Comparison of ENCODE assay signal across 9 mouse cellular contexts in the genomic region with DNA sequence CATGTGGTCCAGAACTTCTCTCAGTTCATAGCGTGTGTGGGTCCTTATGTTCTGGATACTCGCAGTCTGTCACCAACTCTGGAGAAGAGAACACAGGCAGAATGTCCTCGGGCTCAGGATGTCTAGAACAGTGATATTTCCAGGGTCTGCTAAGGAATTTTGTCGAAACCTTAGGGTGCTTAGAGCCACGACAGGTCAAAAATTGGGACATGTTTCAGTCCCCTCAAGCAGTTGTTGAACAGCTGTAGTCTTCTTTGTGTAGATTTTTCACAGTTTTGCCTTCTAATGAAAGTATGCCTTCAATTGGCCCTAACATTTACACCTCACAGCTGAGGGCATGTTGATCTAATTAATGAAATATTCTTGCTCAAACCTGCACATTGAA. TPM values are rescaled to one million over a fixed set of nuclear protein-coding genes. Genes with fewer than 3 reads are reported as not detected.
DNase-seq lines count a peak whose midpoint lies in the region; ATAC-seq and TF ChIP-seq lines count a peak whose summit lies in the region.
"Had no signal": no experiment of that assay in that cellular context is flagged by ENCODE, and none has a peak within 500 bp of the region (broad histone marks: within the 10 kb centered on the region; RNA-seq: fewer than 3 reads in every experiment).

No protein-coding gene starts in this region.

- 4% methylated on average over 5 of the region's 5 CpGs for WGBS in kidney, postnatal 0 days
- WGBS in hindbrain, embryonic 14.5 days: 12% methylated on average over 5 of the region's 5 CpGs
- WGBS in midbrain, embryonic 15.5 days: 14% methylated on average over 5 of the region's 5 CpGs

- H3K27me3 ChIP-seq in kidney, postnatal 0 days (ENCODE audit: insufficient read depth, low read length): no peaks in the 10 kb centered on the region
- H3K27me3 ChIP-seq in hindbrain, embryonic 14.5 days (ENCODE audit: control insufficient read depth, insufficient read depth, low read length): no peaks in the 10 kb centered on the region
- no peaks in the 10 kb centered on the region for H3K27me3 ChIP-seq in midbrain, embryonic 15.5 days (replicated peaks)

- TF ChIP-seq CTCF in kidney, postnatal 0 days (IDR thresholded peaks at IDR 0.05; ENCODE audit: low read depth): no peak

- peak overlapping the region; percentile 81; the same call in 1 of the 2 replicates for H3K27ac ChIP-seq in kidney, postnatal 0 days
- peak overlapping the region; percentile 84; the same call in 1 of the 2 replicates for H3K27ac ChIP-seq in hindbrain, embryonic 14.5 days
- H3K27ac ChIP-seq in midbrain, embryonic 15.5 days: no peak overlapping the region

- peak overlapping the region; percentile 91 for H3K4me3 ChIP-seq in kidney, postnatal 0 days (replicated peaks; ENCODE audit: low read depth, low read length)
- peak overlapping the region; percentile 79 for H3K4me3 ChIP-seq in hindbrain, embryonic 14.5 days (replicated peaks; ENCODE audit: low read length)
- peak overlapping the region; percentile 76 for H3K4me3 ChIP-seq in midbrain, embryonic 15.5 days

- no peak for ATAC-seq in kidney, postnatal 0 days (replicated peaks; ENCODE audit: low FRiP score, low read depth)
- ATAC-seq in common myeloid progenitor, adult 5-6 weeks (replicated peaks; ENCODE audit: low read depth, poor library complexity, severe bottlenecking): peak; percentile 5; the same call in 1 of the 2 replicates
- ATAC-seq in hindbrain, embryonic 14.5 days (ENCODE audit: low FRiP score): no peak
- ATAC-seq in midbrain, embryonic 15.5 days (replicated peaks): peak; percentile 13; the same call in 1 of the 2 replicates
- ATAC-seq in megakaryocyte-erythroid progenitor cell, adult 5-6 weeks (replicated peaks; ENCODE audit: low FRiP score, low TSS enrichment, poor library complexity, severe bottlenecking): no peak

- DNase-seq in kidney, postnatal 0 days (ENCODE audit: low spot score): no peak
- no peak for DNase-seq in kidney, adult 18-20 months
- no peak for DNase-seq in hindbrain, embryonic 14.5 days (ENCODE audit: low spot score)
- DNase-seq in urinary bladder, adult 18-20 months (ENCODE audit: low spot score in 2 of 2): no peak
- no peak for DNase-seq in spleen, postnatal 10 days (ENCODE audit: low spot score in 2 of 2)

- H3K4me1 ChIP-seq in kidney, postnatal 0 days (replicated peaks; ENCODE audit: insufficient read depth, low read length): peaks cover 13% of the 10 kb centered on the region
- H3K4me1 ChIP-seq in hindbrain, embryonic 14.5 days (replicated peaks; ENCODE audit: control insufficient read depth, insufficient read depth, low read length): peaks cover 23% of the 10 kb centered on the region
- H3K4me1 ChIP-seq in midbrain, embryonic 15.5 days: peaks cover 21% of the 10 kb centered on the region

- H3K9me3 ChIP-seq in kidney, postnatal 0 days (replicated peaks; ENCODE audit: low read length): no peaks in the 10 kb centered on the region
- H3K9me3 ChIP-seq in hindbrain, embryonic 14.5 days (ENCODE audit: control insufficient read depth, low read length): no peaks in the 10 kb centered on the region
- no peaks in the 10 kb centered on the region for H3K9me3 ChIP-seq in midbrain, embryonic 15.5 days

- H3K9ac ChIP-seq in kidney, postnatal 0 days (ENCODE audit: low read depth, low read length): peak overlapping the region; percentile 84
- H3K9ac ChIP-seq in hindbrain, embryonic 14.5 days: peak overlapping the region; percentile 83
- H3K9ac ChIP-seq in midbrain, embryonic 15.5 days: peak overlapping the region; percentile 84

- no peaks in the 10 kb centered on the region for H3K36me3 ChIP-seq in kidney, postnatal 0 days (ENCODE audit: insufficient read depth, low read length)
- H3K36me3 ChIP-seq in hindbrain, embryonic 14.5 days (replicated peaks; ENCODE audit: control insufficient read depth, insufficient read depth): peaks cover 11% of the 10 kb centered on the region; the same call in 1 of the 2 replicates
- no peaks in the 10 kb centered on the region for H3K36me3 ChIP-seq in midbrain, embryonic 15.5 days (replicated peaks)

- H3K4me2 ChIP-seq in kidney, postnatal 0 days (ENCODE audit: low read length): peak overlapping the region; percentile 72
- peak overlapping the region; percentile 89 for H3K4me2 ChIP-seq in hindbrain, embryonic 14.5 days (replicated peaks)
- H3K4me2 ChIP-seq in midbrain, embryonic 15.5 days: peak overlapping the region; percentile 84

RNA-seq across cellular contexts. Expression of gene Cops4, which starts 0.9 kb away (rescaled TPM):
- polyA plus RNA-seq in kidney, postnatal 0 days (2015; fragmentation: Nextera tagmentation; extraction: Ambion mirVana): 142 and 156 TPM in 2 replicates
- 124 and 138 TPM in 2 replicates for total RNA-seq in common myeloid progenitor, adult 5-6 weeks (2017)
- polyA plus RNA-seq in hindbrain, embryonic 14.5 days (2014; fragmentation: Nextera tagmentation; extraction: Ambion mirVana): 189 and 190 TPM in 2 replicates
- polyA plus RNA-seq in midbrain, embryonic 15.5 days (2015; fragmentation: Nextera tagmentation; extraction: Ambion mirVana): 170 and 172 TPM in 2 replicates
- 86.0 and 93.6 TPM in 2 replicates for total RNA-seq in megakaryocyte-erythroid progenitor cell, adult 5-6 weeks (2014; fragmentation: Nextera tagmentation)
- total RNA-seq in megakaryocyte-erythroid progenitor cell, adult 5-6 weeks (2017): 186 and 187 TPM in 2 replicates

RNA-seq across cellular contexts. Expression of gene Lin54, which starts 18.6 kb away (rescaled TPM):
- 8.6 and 9.2 TPM in 2 replicates for polyA plus RNA-seq in kidney, postnatal 0 days (2015; fragmentation: Nextera tagmentation; extraction: Ambion mirVana)
- total RNA-seq in common myeloid progenitor, adult 5-6 weeks (2017): 31.5 and 38.7 TPM in 2 replicates
- 9.0 and 9.9 TPM in 2 replicates for polyA plus RNA-seq in hindbrain, embryonic 14.5 days (2014; fragmentation: Nextera tagmentation; extraction: Ambion mirVana)
- 7.1 and 8.2 TPM in 2 replicates for polyA plus RNA-seq in midbrain, embryonic 15.5 days (2015; fragmentation: Nextera tagmentation; extraction: Ambion mirVana)
- total RNA-seq in megakaryocyte-erythroid progenitor cell, adult 5-6 weeks (2014; fragmentation: Nextera tagmentation): 40.5 and 45.3 TPM in 2 replicates
- 32.1 and 56.5 TPM in 2 replicates for total RNA-seq in megakaryocyte-erythroid progenitor cell, adult 5-6 weeks (2017)

RNA-seq across cellular contexts. Expression of gene Plac8, which starts 53.0 kb away (rescaled TPM):
- 146 and 169 TPM in 2 replicates for polyA plus RNA-seq in kidney, postnatal 0 days (2015; fragmentation: Nextera tagmentation; extraction: Ambion mirVana)
- total RNA-seq in common myeloid progenitor, adult 5-6 weeks (2017): 1,717 and 2,144 TPM in 2 replicates
- 0.60 and 1.4 TPM in 2 replicates for polyA plus RNA-seq in hindbrain, embryonic 14.5 days (2014; fragmentation: Nextera tagmentation; extraction: Ambion mirVana)
- polyA plus RNA-seq in midbrain, embryonic 15.5 days (2015; fragmentation: Nextera tagmentation; extraction: Ambion mirVana): 0.49 and 0.71 TPM in 2 replicates
- total RNA-seq in megakaryocyte-erythroid progenitor cell, adult 5-6 weeks (2014; fragmentation: Nextera tagmentation): 205 and 254 TPM in 2 replicates
- 198 and 535 TPM in 2 replicates for total RNA-seq in megakaryocyte-erythroid progenitor cell, adult 5-6 weeks (2017)
- total RNA-seq: layer of hippocampus, adult 18-20 months had no signal

Comparison
In these comparisons a context has a peak if more than half of its experiments do, and no peak if none do; other contexts are left out.
1. ATAC-seq: peak in common myeloid progenitor, adult 5-6 weeks (single experiment) and midbrain, embryonic 15.5 days (single experiment); none in kidney, postnatal 0 days (single experiment), hindbrain, embryonic 14.5 days (single experiment) and megakaryocyte-erythroid progenitor cell, adult 5-6 weeks (single experiment).
2. RNA of gene Plac8, which starts 53.0 kb away (polyA plus RNA-seq): 146 to 169 TPM in kidney, postnatal 0 days; 0.60 to 1.4 TPM in hindbrain, embryonic 14.5 days and 0.49 to 0.71 TPM in midbrain, embryonic 15.5 days; every median in the first group is over 10 times any median in the second.
3. Peak in every context shown above with its lines, with median percentiles within 50 percentile points of each other: H3K4me2 ChIP-seq, H3K4me3 ChIP-seq and H3K9ac ChIP-seq.